Mouse (Mus musculus): ENCODE data around the gene Psma5.
A peak's percentile ranks its signal among the peaks of the same experiment; 100 is the strongest.
"Not testable (repeated sequence)": the region's sequence is repeated elsewhere in the genome, so short reads cannot be mapped to it uniquely, and the experiment has no call there.

The Psma5 gene

GRCm38 (mm10) chr3:108279495-108279894 lies 22.8 kb downstream of the Psma5 start:
- not testable (repeated sequence) for DNase-seq (ENCODE audit: extremely low spot score, low read depth, low spot score)

DNA sequence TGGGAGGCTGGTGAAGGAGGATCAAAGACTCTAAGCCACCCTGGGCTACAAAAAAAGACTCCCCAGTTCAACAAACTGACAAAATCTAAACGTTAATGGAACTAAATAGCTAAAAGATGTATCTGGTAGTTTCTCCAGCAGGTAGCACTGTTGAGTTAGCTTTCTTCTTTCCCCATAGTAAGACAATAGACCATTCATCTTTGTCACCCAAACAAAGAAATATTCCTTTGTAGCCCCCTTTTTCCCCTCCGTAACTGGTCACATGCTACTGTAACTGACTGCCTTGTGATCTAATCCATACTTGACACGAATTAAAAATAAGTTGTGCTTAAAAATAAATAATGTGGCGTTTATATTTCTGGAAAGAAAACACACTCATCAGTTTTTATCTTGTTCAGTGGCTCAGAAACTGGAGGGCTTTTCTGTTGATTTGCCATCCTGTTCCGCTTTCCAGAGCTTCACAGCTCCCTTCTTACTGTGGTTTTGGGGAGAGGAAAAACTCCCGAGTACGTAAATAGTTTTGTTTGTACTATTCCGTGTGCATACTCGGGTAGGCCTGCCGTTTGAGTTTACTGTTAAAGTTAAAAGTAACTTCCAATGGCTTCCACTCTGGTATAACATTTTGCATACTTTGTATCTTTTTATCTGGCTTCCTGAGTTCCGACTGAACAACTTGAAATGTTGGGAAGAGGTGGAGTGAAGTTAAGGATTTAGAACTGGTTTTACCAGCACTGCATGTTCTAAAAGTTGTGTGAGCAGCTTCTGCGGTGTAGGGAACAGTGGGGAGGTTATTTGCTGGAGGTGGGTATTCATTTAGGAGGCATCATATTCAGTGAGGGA lies 25.9 kb downstream of the Psma5 start:
- DNase-seq (ENCODE audit: extremely low spot score, low read depth, low spot score) = no peak

DNA sequence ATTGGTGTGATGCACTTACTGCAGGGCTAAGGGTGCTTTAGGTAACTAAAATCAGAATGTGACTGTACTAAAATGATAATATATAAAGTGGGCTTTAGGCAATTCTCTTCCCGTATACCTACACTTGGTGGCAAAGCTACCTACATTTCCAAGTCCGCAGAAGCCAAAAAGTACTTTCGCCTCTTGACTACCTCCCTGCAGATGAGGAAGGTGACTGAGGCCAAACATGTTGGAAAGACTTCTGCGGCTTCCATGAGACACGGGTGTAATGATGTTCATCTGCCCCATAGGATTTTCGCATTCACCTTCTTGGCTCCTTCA lies 26.5 kb downstream of the Psma5 start:
- DNase-seq (ENCODE audit: extremely low spot score, low read depth, low spot score) = no peak

- peak; percentile 79 for DNase-seq (ENCODE audit: extremely low spot score, low read depth, low spot score)
Measured at GRCm38 (mm10) chr3:108283781-108284601, 27.3 kb downstream of the Psma5 start, which contains the start of gene Sort1. Sort1 (plus strand) TSS chr3:108284082.

DNA sequence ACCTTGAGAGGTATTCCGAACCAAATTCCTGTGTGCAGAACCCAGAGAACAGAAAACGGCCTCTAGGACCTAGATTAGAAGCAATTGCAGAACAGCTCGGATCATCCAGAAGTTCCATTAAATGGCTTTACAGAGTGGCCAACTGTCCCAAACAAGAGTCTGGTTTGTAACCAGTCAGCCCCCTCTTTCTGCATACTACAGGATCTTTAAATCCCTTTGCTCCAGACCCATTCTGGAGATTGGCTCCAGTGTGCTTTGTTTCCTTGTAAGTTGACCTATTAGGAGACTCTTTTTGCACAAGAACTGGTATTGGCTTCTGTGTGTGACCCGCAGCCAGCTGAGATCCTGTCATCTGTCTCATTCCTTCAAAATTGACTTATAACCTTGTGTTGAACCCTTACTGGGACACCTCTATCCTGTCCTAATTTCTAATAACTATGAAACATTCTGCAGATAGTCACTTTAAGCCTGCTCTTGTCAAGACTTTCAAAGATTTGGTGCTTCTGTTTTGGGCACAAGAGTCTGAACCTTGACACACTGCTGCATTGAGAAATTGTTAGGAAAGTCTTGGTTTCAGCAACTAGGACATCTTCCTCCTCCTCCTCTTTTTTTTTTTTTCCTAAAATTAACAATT lies 28.5 kb downstream of the Psma5 start:
- DNase-seq (ENCODE audit: extremely low spot score, low read depth, low spot score) = no peak

DNA sequence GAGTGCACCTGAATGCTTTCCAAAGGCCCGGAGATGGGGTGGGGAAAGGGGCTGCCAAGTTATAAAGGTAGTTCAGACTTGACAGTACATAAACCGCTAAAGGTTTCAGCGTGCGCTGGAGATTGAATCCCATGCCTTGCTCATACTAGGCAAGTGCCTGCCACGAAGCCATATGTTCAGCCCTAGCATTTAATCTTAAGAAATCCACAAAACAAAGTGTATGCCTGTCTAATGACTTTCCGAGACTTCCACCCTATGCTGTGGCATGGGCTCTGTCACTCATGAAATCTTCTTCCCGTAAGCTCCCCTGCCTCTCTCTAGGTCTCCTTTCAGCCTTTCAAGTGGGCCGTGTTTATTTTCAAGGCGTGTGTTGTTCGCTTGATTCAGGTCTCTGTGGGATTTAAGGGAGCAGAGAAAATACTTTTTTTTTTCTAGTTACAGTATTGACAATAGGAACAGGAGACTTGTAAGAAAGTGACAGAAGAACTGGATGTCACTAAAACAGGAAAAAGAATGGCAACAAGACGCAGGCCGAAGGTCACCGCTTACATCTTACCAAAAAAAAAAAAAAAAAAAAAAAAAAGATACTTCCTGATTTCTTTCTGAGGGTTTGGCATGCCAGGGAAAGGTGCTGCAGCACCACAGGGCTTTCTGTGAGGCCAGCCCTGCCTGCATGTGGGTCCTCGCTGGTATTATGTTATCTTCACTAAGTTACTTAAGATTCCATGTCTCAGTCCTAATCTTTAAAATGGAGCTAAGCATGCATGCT lies 30.1 kb downstream of the Psma5 start:
- DNase-seq (ENCODE audit: extremely low spot score, low read depth, low spot score) = no peak

DNA sequence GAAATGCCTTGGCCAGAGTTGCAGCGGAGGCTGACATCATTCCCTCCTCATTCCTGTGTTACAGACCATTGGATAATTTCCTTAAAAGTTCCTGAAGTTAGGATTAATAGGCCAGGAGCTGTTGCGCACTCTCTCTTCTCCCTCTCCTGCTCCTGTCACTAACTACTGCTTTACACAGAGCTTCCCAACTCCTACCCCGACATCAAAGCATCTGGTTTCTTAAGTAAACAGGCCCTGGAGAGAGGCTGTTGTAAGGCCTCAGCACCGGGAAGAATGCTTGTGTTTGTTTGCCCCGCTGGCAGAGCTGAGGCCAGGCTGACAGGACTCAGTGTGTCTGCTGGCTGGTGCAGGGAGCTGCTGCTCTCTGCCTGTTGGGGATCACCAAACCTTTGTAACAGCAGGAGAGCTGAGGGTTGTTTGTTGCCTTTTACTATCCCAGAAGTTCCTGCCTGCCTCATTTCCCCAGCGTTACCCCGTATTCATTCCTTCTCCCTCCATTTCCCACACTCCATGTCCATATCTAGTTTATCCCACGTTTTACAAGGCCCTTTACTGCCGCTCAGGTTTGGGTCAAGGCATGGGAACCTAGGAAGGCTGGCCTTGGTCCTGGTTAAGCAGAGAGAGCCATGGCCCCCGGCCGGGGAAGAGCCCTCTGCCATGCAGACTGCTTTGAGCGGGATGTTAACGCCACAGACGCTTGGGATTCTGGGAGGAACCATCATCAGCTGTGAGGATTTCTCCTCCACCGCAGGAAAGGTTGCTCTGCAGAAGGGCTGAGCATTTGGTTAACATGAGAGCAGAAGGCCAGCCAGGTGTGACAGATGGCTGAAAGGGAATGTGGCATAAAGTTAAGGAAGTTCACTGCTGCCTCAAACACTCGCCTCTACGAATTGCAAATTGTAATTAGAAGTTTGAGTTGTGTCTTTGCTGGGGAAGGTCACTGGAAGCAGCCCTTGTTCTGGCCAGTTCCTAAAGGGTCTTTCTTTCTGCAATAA lies 31.4 kb downstream of the Psma5 start:
- DNase-seq (ENCODE audit: extremely low spot score, low read depth, low spot score) = no peak

- no peak for DNase-seq (ENCODE audit: extremely low spot score, low read depth, low spot score)
Measured at GRCm38 (mm10) chr3:108289311-108290130, 32.8 kb downstream of the Psma5 start.

DNA sequence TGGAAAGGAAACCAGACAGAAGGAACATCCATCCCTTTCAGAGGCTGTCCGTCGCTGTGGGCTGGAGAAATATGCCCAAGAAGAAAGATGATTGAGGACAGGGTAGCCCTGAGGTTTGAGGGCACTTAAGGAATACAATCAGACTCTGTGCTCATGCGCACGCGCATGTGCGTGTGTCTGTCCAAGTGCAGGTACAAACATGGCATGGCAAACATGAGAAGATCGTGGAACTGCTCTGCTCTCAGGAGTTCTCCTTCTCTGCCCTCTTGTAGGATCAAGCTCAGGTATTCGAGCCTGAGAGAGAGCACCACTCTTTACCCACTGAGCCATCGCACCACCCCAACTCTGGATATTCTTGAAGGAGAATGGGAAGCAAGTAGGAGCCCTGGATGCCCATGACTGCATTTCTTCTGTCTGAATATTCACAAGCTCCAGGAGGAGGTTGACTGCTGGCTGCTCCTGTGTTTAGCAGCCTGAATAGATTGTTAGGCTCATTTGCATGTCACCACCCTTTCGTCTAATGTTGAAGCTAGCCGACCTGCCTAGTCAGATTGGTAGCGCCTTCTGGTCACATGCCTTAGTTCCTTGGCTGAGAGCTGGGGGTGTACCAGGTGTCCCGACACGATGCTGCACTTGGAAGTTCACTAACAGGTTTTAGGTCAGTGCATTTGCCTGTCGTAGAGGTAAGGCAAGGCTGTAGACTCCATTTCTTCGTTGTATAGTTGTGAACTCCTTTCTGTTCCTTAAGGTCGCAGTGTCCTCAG lies 34.5 kb downstream of the Psma5 start:
- no peak for DNase-seq (ENCODE audit: extremely low spot score, low read depth, low spot score)

DNA sequence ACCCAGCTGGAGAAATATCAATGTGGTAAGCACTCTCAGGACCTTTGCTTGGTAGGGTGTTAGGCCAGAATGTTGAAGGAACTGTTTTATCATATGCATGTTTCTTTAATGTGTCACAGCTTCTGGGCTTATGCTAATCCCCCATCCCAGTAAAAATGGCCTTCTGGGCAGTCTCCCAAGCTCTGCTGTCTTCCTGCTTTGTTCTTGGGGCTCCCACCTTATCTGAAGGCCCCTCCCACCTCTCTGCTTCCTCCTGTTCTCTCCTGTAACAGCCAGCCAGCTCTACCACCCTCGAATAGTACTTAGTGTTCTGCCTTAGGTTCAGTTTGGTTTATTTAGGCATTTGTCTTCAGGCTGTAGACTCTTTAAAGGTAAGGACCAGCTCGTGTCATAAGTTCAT lies 37.7 kb downstream of the Psma5 start:
- DNase-seq (ENCODE audit: extremely low spot score, low read depth, low spot score) = no peak

DNA sequence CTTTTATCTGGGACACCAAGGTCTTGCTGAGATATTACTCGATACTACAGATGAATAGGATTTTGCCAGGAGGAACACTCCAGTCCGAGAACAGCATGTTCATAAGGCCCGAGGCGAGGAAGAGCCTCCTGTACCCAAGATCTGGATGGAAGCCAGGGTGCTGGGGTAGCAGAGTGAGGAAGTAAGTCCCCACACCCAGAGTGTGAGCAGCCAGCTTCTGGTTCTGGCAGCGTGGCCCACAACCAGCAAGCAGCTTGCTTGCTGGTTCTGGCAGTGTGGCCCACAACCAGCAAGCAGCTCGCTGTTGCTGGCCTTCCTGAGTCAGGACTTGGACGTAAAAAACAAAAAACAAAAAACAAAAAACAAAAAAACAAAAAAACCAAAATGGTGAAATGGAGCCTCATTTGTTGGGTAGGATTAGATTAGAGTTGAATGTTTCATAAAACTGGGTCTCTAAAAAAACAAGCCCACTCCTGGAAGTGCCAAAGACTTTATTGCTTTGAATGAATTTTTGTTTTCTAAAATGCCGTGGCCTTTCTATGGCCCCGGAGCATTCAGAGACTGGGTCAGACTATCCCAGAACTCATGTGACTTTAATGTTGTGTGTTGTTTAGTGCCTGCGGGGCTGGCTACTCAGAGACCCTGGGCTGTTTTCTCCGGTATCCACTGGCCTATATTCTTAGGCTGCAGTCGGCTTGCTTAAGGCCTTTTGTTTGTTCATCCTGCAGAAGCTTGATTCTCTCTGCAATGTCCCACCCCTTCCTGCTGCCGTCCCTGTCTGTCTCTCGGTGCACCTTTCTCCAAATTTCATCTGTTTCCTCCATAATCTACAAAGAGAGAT lies 38.9 kb downstream of the Psma5 start:
- no peak for DNase-seq (ENCODE audit: extremely low spot score, low read depth, low spot score)

- DNase-seq (ENCODE audit: extremely low spot score, low read depth, low spot score) = no peak
Measured at GRCm38 (mm10) chr3:108296220-108297049, 39.7 kb downstream of the Psma5 start.

- DNase-seq (ENCODE audit: extremely low spot score, low read depth, low spot score) = no peak
Measured at GRCm38 (mm10) chr3:108297050-108297419, 40.3 kb downstream of the Psma5 start.

GRCm38 (mm10) chr3:108297603-108298553 lies 41.2 kb downstream of the Psma5 start:
- no peak for DNase-seq (ENCODE audit: extremely low spot score, low read depth, low spot score)

GRCm38 (mm10) chr3:108300455-108301030 lies 43.8 kb downstream of the Psma5 start:
- DNase-seq (ENCODE audit: extremely low spot score, low read depth, low spot score) = no peak

Measured in hindlimb bud, embryonic 11.5 days (tissue).